Mouse (Mus musculus) embryonic facial prominence, embryonic 14.5 days (tissue): ENCODE measurements at regions not wholly inside any gene's neighbourhood (a gene's known extent, or its start where the extent isn't known, plus 50 kb on each side); places are given as distances from the start of the nearest gene placed in this dataset.

Experiments
- ATAC-seq: fragments of 200-750 bp; cut with Nextera tagmentation; 2 replicates; pipeline ENCODE4 v1.8.0; 2017; ENCODE audit warnings: low read depth, moderate number of reproducible peaks, moderate TSS enrichment
- DNase-seq: peaks from one replicate; pipeline ENCODE4 v3.0.0-alpha.2; 2015; ENCODE audit warnings: low spot score
- H3K27ac ChIP-seq: fragments of 300-500 bp; sonication (generic); replicated peaks from 2 replicates; pipeline ENCODE4 v1.5.1; 2014; ENCODE audit warnings: low read depth, mild to moderate bottlenecking, low read length, moderate library complexity
- H3K27me3 ChIP-seq: fragments of 300-500 bp; sonication (generic); replicated peaks from 2 replicates; pipeline ENCODE4 v1.6.1; 2014; ENCODE audit warnings: low read length; ENCODE audit not compliant: control insufficient read depth, insufficient read depth
- H3K36me3 ChIP-seq: fragments of 300-500 bp; sonication (generic); 2 replicates; pipeline ENCODE4 v1.6.1; 2014; ENCODE audit warnings: low read length, mixed read lengths; ENCODE audit not compliant: control insufficient read depth, insufficient read depth
- H3K4me1 ChIP-seq: fragments of 300-500 bp; sonication (generic); 2 replicates; pipeline ENCODE4 v1.6.1; 2014; ENCODE audit warnings: antibody characterized with exemption, low read length; ENCODE audit not compliant: control insufficient read depth, insufficient read depth
- H3K4me2 ChIP-seq: fragments of 300-500 bp; sonication (generic); 2 replicates; pipeline ENCODE4 v1.6.1; 2014; ENCODE audit warnings: low read depth, mild to moderate bottlenecking, low read length, moderate library complexity, mixed read lengths
- H3K4me3 ChIP-seq: fragments of 300-500 bp; sonication (generic); 2 replicates; pipeline ENCODE4 v1.5.1; 2014; ENCODE audit warnings: low read depth, mild to moderate bottlenecking, low read length
- H3K9ac ChIP-seq: fragments of 300-500 bp; sonication (generic); 2 replicates; pipeline ENCODE4 v1.6.1; 2014; ENCODE audit warnings: low read depth, mild to moderate bottlenecking, low read length, moderate library complexity, mixed read lengths
- H3K9me3 ChIP-seq: fragments of 300-500 bp; sonication (generic); 2 replicates; pipeline ENCODE4 v1.6.1; 2016; ENCODE audit warnings: low read length; ENCODE audit not compliant: control insufficient read depth
- WGBS: fragments of 180-500 bp; shearing (Covaris S2); extraction: QIAGEN DNeasy Blood & Tissue Kit; methylation state at CpG from one replicate; pipeline ENCODE4 v1.1.7; 2014; 5-methylcytosine and 5-hydroxymethylcytosine counted together

DNA sequence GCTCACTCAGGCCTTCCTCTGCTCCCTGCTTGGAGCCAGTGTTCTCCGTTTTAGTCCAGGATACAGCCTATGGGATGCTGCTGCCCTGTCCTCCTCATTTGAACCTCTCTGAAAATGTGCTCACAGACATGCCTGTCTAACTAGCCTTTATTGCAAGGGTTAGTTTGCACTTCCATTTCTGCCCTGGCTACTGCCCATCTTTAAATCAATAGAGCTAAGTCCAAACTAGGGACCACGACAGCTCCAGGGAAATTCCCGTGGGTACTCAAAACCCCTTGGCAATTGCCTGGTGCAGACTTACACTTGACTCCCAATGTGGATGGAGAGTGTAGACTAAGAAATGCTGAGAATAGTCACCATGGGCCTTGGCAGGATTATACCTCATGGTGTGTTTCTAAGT lies 276.4 kb downstream of the Glrx3 start:
- Histone ChIP-seq H3K4me3 (no peak overlapping the region), H3K9ac (no peak overlapping the region), H3K36me3 (no peaks in the 10 kb centered on the region), H3K4me2 (no peak overlapping the region), H3K9me3 (no peaks in the 10 kb centered on the region), H3K27ac (no peak overlapping the region), H3K27me3 (no peaks in the 10 kb centered on the region; the same call in 1 of the 2 replicates), H3K4me1 (peaks cover 34% of the 10 kb centered on the region)
- ATAC-seq, result no peak
- WGBS, result 54% methylated on average over 3 of the region's 3 CpGs
- DNase-seq, result no peak

DNA sequence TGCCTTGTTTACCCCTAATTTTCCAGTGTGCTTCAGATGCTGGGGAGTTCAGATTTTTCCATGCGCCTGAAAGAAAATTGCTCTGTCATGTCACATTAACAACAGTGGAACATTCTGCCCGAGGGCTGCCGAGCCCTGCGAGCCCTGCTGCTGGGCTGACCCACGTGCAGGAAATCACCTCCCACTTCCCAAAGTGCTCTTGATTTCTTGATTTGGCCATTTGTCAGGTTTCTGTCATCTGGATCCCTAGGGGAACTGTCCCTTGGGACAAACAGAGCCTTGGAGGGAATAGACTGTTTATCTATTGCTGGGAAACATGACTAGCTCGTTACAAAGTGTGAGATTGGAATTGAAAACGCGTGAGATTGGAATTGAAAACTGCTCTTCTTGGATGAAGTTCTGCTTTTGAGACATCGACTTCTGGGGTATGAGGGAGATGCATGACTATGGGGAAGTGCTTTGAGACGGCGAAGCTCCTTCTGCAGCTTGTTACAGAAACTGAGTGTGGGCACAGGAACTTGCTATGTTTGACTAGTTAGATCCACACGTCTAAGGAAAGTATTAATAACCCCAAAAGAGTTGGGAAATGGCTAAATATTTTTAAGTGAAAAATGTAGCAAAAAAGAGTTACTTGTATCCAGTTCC lies 277.0 kb downstream of the Glrx3 start:
- H3K4me2 ChIP-seq, result no peak overlapping the region
- H3K27me3 ChIP-seq, result no peaks in the 10 kb centered on the region; the same call in 1 of the 2 replicates
- H3K27ac ChIP-seq, result peak overlapping the region; percentile 13; the same call in 1 of the 2 replicates
- no peaks in the 10 kb centered on the region for H3K9me3 ChIP-seq
- H3K36me3 ChIP-seq, result no peaks in the 10 kb centered on the region
- peaks cover 34% of the 10 kb centered on the region for H3K4me1 ChIP-seq
- no peak overlapping the region for H3K4me3 ChIP-seq
- ATAC-seq (peak; percentile 15; the same call in 1 of the 2 replicates), DNase-seq (peak; percentile 85)
- 19% methylated on average over 12 of the region's 12 CpGs for WGBS
- H3K9ac ChIP-seq, result no peak overlapping the region

DNA sequence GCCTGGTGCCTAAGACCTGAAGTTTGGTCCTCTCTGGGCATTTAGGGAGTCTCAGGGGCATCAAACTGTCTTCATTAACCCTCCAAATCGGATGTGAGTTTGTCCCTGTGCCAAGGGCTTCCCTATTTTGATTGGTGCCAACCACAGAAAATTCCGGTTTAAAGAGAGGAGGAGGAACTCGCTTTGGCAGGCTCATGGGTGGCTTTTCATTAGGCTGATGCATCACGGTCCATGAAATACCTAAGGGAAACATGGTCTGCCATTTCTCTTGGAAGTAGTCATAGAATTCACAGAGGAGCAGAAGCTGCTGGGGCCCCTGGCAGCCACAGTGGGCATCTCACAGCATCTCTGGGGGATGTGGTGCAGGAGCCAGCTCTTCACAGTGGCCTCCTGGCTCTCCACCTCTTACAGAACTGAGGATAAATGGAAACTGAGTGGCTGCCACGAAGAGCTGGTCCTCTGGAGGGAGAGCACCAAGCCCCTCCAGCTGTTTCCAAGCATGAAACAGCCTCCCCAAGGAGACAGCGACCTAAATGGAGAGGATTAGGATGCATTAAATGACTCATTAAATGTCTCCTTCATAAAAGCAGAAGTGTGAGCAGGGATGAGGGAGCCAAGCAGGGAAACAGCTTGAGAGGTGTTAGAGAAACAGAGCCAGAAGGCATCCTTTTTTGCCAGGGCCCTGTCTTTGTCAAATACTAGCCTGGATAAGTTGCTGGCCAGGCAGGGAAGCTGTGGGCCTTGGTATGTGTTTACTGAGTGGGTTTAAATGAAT lies 277.9 kb downstream of the Glrx3 start:
- ATAC-seq (no peak), DNase-seq (no peak)
- Histone ChIP-seq H3K4me3 (no peak overlapping the region), H3K4me1 (peaks cover 34% of the 10 kb centered on the region), H3K36me3 (no peaks in the 10 kb centered on the region), H3K9ac (no peak overlapping the region), H3K27me3 (no peaks in the 10 kb centered on the region; the same call in 1 of the 2 replicates), H3K27ac (no peak overlapping the region; the same call in 1 of the 2 replicates), H3K4me2 (no peak overlapping the region), H3K9me3 (no peaks in the 10 kb centered on the region)
- 59% methylated on average over 6 of the region's 6 CpGs for WGBS

DNA sequence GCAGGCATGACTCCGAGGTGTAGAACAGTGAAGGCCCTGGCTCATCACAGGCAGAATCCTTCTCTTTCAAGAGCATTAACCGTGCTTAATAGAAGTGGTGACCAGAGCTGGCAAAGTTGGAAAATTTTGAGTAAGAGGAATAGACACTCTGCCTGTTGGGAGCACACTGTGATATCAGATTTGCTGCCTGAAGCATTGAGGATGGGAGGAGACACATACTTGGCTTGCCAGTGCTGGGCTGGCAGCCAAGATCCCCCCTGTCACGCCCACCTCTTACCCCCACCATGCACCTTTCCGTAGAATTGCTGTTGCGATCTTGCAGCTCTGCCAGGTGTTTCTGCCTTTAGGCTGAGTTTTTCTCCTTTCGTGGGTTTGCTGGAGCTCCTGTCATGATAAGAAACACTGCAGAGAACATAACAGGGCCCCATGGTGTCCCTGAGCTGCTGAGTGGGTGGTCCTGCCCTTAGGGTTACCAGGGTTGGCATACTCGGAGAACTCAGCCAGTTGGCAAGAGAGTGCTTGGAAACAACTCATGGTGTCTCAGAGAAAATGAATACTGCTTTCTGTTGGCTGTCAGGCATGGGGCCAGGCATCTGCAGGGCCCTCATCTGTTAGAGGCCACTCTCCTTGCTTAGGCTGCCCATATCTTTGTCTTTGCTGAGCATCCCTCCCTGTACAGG lies 286.1 kb downstream of the Glrx3 start:
- peak; percentile 72 for ATAC-seq
- Histone ChIP-seq H3K4me1 (peaks cover 8% of the 10 kb centered on the region), H3K4me3 (no peak overlapping the region), H3K4me2 (no peak overlapping the region), H3K27me3 (no peaks in the 10 kb centered on the region), H3K27ac (peak overlapping the region; percentile 48; the same call in 1 of the 2 replicates), H3K9me3 (no peaks in the 10 kb centered on the region), H3K9ac (no peak overlapping the region), H3K36me3 (no peaks in the 10 kb centered on the region)
- WGBS, result 40% methylated on average over 7 of the region's 7 CpGs
- peak; percentile 86 for DNase-seq

DNA sequence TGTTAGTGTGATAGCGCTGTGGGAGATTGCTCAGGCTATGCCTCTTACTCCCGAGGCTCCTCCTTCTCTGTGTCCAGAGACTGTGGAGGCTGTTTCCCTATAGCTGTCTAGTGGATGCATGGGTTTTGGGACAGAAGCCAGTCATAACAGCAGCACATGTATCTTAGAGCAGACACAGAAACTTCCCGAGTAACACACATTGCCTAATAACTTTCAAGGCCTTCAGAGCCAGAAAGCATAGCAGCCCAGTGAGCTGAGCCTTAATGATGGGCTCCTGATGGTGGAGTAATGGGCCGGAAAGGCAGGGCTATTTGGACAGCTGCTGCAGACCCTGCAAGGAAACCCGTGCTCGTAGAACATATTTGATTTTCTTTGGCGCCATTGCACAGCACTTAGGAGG lies 288.6 kb downstream of the Glrx3 start:
- Histone ChIP-seq H3K9me3 (0 out of 2 replicates have a peak, but pooled peaks cover 3% of the 10 kb centered on the region), H3K4me3 (no peak overlapping the region), H3K4me2 (no peak overlapping the region), H3K36me3 (no peaks in the 10 kb centered on the region), H3K27me3 (no peaks in the 10 kb centered on the region), H3K4me1 (peaks cover 8% of the 10 kb centered on the region; the same call in 1 of the 2 replicates), H3K27ac (no peak overlapping the region), H3K9ac (no peak overlapping the region)
- WGBS, result 61% methylated on average over 7 of the region's 7 CpGs
- DNase-seq (peak; percentile 53), ATAC-seq (peak; percentile 19; the same call in 1 of the 2 replicates)

DNA sequence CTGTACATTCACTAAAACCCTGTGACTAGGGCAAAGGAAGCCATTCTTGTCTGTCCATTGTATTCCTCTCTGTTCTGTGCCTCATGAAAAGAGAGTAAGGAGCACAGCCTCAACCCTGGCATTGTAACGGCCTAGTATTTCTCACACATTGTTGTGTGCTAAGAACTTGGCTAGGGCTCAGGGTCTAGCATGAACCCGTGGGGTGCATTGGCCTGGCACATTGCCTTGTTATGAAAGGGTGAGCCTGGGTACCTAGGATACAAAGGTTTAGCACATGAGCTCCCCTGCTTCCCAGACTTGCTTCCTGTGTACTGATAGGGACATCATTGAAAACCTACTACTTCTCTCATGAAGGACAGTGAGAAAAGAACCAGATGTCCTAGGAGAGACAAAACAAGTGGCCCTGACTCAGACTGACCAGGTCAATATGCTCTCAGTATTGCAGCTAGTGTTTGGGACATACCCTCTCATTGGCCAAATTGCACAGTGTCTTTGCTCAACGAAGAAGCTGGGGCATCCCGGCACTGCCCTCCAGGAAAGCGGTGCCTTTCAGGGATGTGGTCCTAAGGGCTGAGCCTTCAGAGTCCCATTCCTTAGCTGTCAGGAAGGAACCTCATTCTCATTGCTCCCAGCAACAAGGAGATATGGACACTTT lies 298.6 kb downstream of the Glrx3 start:
- 90% methylated on average over 5 of the region's 5 CpGs for WGBS
- DNase-seq, result no peak

DNA sequence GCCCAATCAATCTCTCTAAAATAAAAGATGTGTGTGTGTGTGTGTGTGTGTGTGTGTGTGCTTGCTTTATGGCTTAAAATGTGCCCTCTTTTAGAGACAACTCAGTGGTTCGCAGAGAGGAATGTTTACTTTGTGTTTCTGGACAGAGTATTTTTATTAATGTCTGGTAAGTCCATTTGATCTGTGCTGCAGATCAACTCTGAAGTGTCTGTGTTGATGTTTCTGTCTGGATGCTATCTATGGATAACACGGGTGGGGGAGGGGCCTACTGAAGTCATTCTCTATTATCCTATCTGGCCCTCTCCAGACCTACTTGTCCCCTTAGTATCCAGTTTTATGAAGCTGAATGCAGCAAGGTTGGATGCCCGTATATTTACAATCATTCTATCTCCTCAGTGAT lies 304.3 kb downstream of the Glrx3 start:
- no peak overlapping the region for H3K27ac ChIP-seq
- ATAC-seq, result no peak

More for the DNA sequence above, 298.6 kb downstream of the Glrx3 start:
- no peak for ATAC-seq
- Histone ChIP-seq H3K4me2 (no peak overlapping the region), H3K4me3 (no peak overlapping the region), H3K27me3 (no peaks in the 10 kb centered on the region), H3K4me1 (no peaks in the 10 kb centered on the region), H3K9ac (no peak overlapping the region), H3K36me3 (no peaks in the 10 kb centered on the region), H3K27ac (no peak overlapping the region), H3K9me3 (no peaks in the 10 kb centered on the region)

DNA sequence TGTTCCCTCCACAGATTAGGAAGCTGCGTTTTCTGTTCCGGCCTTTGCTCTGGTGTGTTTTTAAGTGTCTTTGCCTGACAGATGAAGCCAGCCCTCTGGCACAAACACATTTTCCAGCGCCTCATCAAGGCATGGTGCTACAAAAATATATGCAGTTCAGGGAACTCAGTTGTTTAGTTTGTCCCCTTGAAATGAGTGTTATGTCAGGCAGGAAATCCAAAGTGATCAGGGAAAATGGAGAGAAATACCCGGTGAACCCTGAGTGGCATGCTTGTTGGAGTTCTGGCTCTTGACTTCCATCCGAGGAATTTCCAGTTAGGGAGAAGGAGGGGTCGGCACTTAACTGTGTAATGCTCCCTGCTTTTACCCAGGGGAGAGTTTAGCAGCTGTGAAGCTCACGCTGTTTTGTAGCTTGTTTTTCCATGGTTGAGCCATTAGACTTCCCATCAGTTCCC lies 304.9 kb downstream of the Glrx3 start:
- H3K9me3 ChIP-seq, result no peaks in the 10 kb centered on the region
- DNase-seq (peak; percentile 56), ATAC-seq (no peak)
- no peak overlapping the region for H3K4me3 ChIP-seq
- H3K36me3 ChIP-seq, result no peaks in the 10 kb centered on the region
- H3K27ac ChIP-seq, result no peak overlapping the region
- H3K27me3 ChIP-seq, result no peaks in the 10 kb centered on the region
- 0 out of 2 replicates have a peak, but pooled peaks cover 5% of the 10 kb centered on the region for H3K4me1 ChIP-seq
- no peak overlapping the region for H3K9ac ChIP-seq
- 30% methylated on average over 7 of the region's 7 CpGs for WGBS
- no peak overlapping the region for H3K4me2 ChIP-seq

More for the DNA sequence above, 304.3 kb downstream of the Glrx3 start:
- DNase-seq, result no peak
- Histone ChIP-seq H3K27me3 (no peaks in the 10 kb centered on the region), H3K9me3 (no peaks in the 10 kb centered on the region), H3K4me1 (0 out of 2 replicates have a peak, but pooled peaks cover 5% of the 10 kb centered on the region), H3K36me3 (no peaks in the 10 kb centered on the region), H3K4me2 (no peak overlapping the region), H3K9ac (no peak overlapping the region), H3K4me3 (no peak overlapping the region)
- WGBS, result 71% methylated on average over 3 of the region's 3 CpGs
